30 mouse cellular contexts compared by ENCODE assay signal in genomic region chr16:11508341-11508740, GRCm38 (mm10).
DNase-seq lines count a peak whose midpoint lies in the region; ATAC-seq lines count a peak whose summit lies in the region.
"Had no signal": no experiment of that assay in that cellular context is flagged by ENCODE, and none has a peak within 500 bp of the region (broad histone marks: within the 10 kb centered on the region; RNA-seq: fewer than 3 reads in every experiment).

No protein-coding gene starts in this region.

- DNase-seq in kidney, adult 8-10 months: peak; percentile 79 to 82
- DNase-seq in kidney, postnatal 10 days: peak; percentile 57
- DNase-seq in spleen, postnatal 10 days (ENCODE audit: low spot score in 2 of 2): no peak
- no peak for DNase-seq in urinary bladder, adult 18-20 months (ENCODE audit: low spot score in 2 of 2)
- no peak for DNase-seq in spleen, adult 12 weeks (ENCODE audit: low spot score)
- DNase-seq in heart, postnatal 10 days: no peak
- DNase-seq: adrenal gland, adult 2 months; adrenal gland, postnatal 36 days; cerebellum, adult 18-20 months; cerebellum, postnatal 10 days; layer of hippocampus, postnatal 36 days; liver, embryonic 13.5 days; lung, adult 18-20 months; retina, postnatal 1 day; right cerebral cortex, postnatal 14 days; thymus, postnatal 14 days had no signal

- no peaks in the 10 kb centered on the region for H3K9me3 ChIP-seq in intestine, embryonic 16.5 days (ENCODE audit: control insufficient read depth, low read length)
- H3K9me3 ChIP-seq: heart, embryonic 13.5 days; hindbrain, embryonic 12.5 days; limb, embryonic 10.5 days; limb, embryonic 15.5 days; liver, embryonic 13.5 days; midbrain, embryonic 13.5 days; neural tube, embryonic 15.5 days had no signal

- H3K4me3 ChIP-seq in intestine, embryonic 16.5 days (ENCODE audit: low read length): no peak overlapping the region
- H3K4me3 ChIP-seq: erythroblast, embryonic 14.5 days; heart, embryonic 13.5 days; hindbrain, embryonic 12.5 days; limb, embryonic 10.5 days; limb, embryonic 15.5 days; liver, embryonic 13.5 days; midbrain, embryonic 13.5 days; neural tube, embryonic 15.5 days had no signal

- H3K36me3 ChIP-seq in intestine, embryonic 16.5 days (ENCODE audit: control insufficient read depth, insufficient read depth, low read length): no peaks in the 10 kb centered on the region
- H3K36me3 ChIP-seq: heart, embryonic 13.5 days; limb, embryonic 10.5 days; limb, embryonic 15.5 days; liver, embryonic 13.5 days; neural tube, embryonic 15.5 days had no signal

- intact Hi-C loops in heart, postnatal 10 days (cut with DNase I): no loop called here

- peak; percentile 83 for ATAC-seq in intestine, embryonic 16.5 days
- ATAC-seq: activated CD4-positive, CD25-positive, alpha-beta regulatory T cell, adult 4 months; CD4-positive, CD25-positive, alpha-beta regulatory T cell, adult 4 months; forebrain, embryonic 16.5 days; hindbrain, postnatal 0 days; lung, postnatal 0 days; midbrain, embryonic 13.5 days had no signal

- WGBS in intestine, embryonic 16.5 days: 66% methylated on average over 7 of the region's 7 CpGs

- H3K4me2 ChIP-seq in intestine, embryonic 16.5 days (ENCODE audit: low read depth, low read length): no peak overlapping the region
- H3K4me2 ChIP-seq: heart, embryonic 13.5 days; hindbrain, embryonic 12.5 days; limb, embryonic 15.5 days; liver, embryonic 13.5 days; midbrain, embryonic 13.5 days; neural tube, embryonic 15.5 days had no signal

- H3K27ac ChIP-seq in intestine, embryonic 16.5 days (ENCODE audit: low read length): peak overlapping the region; percentile 72
- H3K27ac ChIP-seq: heart, embryonic 13.5 days; hindbrain, embryonic 12.5 days; hindbrain, postnatal 0 days; limb, embryonic 10.5 days; limb, embryonic 15.5 days; liver, embryonic 13.5 days; macrophage; midbrain, embryonic 13.5 days; neural tube, embryonic 15.5 days had no signal

- H3K4me1 ChIP-seq in intestine, embryonic 16.5 days (ENCODE audit: control insufficient read depth, insufficient read depth, low read length): peaks cover 11% of the 10 kb centered on the region; the same call in 1 of the 2 replicates
- H3K4me1 ChIP-seq: liver, embryonic 13.5 days had no signal

- no peak overlapping the region for H3K9ac ChIP-seq in intestine, embryonic 16.5 days (ENCODE audit: low read depth, low read length)
- H3K9ac ChIP-seq: heart, embryonic 13.5 days; hindbrain, embryonic 12.5 days; limb, embryonic 15.5 days; liver, embryonic 13.5 days; midbrain, embryonic 13.5 days; neural tube, embryonic 15.5 days had no signal

- no peaks in the 10 kb centered on the region for H3K27me3 ChIP-seq in intestine, embryonic 16.5 days (replicated peaks; ENCODE audit: control insufficient read depth, insufficient read depth, low read length)
- H3K27me3 ChIP-seq: heart, embryonic 13.5 days; hindbrain, embryonic 12.5 days; limb, embryonic 15.5 days; liver, embryonic 13.5 days; midbrain, embryonic 13.5 days; neural tube, embryonic 15.5 days had no signal

Comparison
In these comparisons a context has a peak if more than half of its experiments do, and no peak if none do; other contexts are left out.
1. DNase-seq: peak in kidney, adult 8-10 months (2 of 2) and kidney, postnatal 10 days (single experiment); none in spleen, postnatal 10 days (0 of 2), urinary bladder, adult 18-20 months (0 of 2), spleen, adult 12 weeks (single experiment) and heart, postnatal 10 days (0 of 2).